Mouse (Mus musculus) T-helper 2 cell (primary cell): ENCODE data around the gene Kcna4.

ENCODE experiments used
- in situ Hi-C: fragments of 300-600 bp; cut with MboI, MseI; formaldehyde crosslinking; loops from one replicate; pipeline ENCODE4 v1.15.1; 2025; ENCODE audit warnings: high pct_unique_total_duplicates

Kcna4 gene

DNA sequence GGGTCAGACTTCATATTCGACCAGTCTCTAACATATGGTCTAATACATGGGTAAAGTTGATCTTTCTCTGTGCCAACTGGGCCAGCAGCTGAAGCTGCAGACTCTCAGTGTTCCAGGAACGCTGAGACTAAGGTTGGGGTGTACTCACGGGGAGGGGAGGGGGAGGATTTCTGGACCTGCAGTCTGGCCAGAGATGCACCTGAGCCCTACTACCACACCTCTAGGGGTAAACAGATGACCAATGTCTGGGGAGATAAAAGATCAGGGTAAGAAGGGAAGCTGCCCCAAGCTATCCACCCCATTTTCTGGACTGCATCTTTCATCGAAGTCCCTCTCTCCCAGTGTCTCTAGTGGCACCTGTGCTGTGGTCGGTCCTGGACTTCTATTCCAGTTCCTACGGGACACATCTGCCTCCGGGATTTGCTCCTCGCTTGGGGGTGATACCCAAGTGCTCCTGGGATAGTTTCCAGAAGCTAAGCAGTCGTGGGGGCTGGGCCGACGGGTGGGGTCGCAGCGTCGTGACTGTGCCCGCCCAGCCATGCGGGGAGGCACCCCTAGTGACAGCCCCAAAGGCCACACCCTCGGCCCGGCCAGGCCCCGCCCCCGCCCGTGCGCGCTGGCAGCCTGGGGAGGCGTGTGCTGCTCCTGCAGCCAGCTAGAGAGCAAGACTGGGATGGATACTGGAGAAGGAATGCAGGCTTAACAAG lies at the start of gene Kcna4:
Gene Kcna4, plus strand, starts transcription at position 650 of the 707 bp plus-strand sequence.
- in situ Hi-C loops: no loop called here

- in situ Hi-C loops: no loop called here
Observed at GRCm38 (mm10) chr2:107258091-107258490, 32.3 kb upstream of the Kcna4 start.

DNA sequence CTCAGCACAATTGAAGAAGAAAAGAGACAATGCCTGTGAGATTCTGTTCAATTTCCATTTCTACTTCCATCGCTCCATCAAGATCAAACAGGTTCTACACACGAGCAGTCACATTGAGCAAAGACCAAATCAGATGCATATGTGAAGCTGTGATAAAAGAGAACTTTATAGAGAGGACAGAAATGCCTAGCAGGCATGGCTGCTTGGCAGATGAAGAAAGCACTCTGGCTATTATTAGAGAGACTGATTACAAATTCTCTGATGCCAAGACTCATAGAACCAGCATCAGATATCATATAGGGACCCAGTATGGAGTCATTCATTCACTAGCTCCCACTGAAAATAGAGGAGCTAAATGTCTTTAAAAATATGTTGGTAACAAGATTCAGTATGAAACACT lies 24.2 kb upstream of the Kcna4 start:
- in situ Hi-C loops: no loop called here

DNA sequence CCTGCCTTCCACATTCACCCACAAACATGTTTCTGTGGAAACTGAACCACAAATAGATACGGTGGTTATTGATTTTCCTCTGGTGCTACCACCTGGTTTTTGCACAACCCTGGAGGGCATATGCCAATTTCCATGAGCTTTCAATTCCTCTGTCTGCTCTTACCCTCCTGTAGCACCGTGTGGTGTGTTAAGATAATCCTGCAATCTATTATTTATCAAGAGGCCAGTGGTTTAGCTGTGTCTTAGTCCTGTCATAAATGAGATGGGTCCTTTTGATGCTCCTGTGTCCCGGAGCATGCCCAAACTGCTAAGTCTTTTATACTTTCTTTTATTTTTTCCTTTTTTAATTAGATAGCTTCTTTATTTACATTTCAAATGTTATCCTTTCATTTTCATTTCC lies 20.4 kb upstream of the Kcna4 start:
- in situ Hi-C loops: no loop called here

DNA sequence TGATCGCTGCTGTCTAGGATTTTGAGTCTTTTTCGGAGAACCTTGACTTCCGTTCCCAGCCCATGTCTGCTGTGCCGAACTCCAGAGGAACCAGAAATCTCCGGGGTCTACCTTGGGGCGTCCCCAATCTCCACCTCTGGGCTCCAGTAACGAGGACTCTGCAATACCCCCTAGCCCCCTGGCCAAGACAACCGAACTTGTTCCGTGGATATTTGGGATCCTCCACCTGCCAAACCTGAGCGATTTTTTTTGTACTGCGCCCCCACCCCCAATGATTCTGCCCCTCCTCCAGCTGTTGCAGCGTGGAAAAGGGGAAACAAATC lies 219 bp downstream of the Kcna4 start:
- in situ Hi-C loops: no loop called here

DNA sequence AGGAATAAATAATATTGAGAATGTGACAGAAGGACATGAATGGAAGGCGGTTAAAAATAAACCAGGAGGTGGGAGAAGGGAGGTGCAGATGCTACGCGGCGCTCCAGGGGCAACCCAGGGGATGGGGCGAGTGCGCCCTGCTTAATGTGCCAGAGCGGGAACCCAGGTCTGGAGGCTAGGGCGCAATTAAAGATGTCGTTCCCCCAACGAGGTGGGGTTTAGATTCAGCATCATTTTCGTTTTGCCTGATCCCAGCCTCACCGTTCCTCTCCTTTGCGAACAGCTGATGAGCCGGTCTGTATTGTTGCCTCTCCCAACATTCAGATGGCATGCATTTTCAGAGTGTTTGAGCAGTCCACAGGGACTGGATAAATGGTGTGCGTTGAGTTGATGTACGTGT lies 703 bp downstream of the Kcna4 start:
- in situ Hi-C loops: no loop called here

GRCm38 (mm10) chr2:107294521-107294920 lies 4.1 kb downstream of the Kcna4 start:
- in situ Hi-C loops: no loop called here

GRCm38 (mm10) chr2:107301886-107302285 lies 11.4 kb downstream of the Kcna4 start:
- in situ Hi-C loops: no loop called here

- in situ Hi-C loops: no loop called here
Observed at GRCm38 (mm10) chr2:107304707-107305106, 14.3 kb downstream of the Kcna4 start.

GRCm38 (mm10) chr2:107306077-107306476 lies 15.6 kb downstream of the Kcna4 start:
- in situ Hi-C loops: no loop called here

DNA sequence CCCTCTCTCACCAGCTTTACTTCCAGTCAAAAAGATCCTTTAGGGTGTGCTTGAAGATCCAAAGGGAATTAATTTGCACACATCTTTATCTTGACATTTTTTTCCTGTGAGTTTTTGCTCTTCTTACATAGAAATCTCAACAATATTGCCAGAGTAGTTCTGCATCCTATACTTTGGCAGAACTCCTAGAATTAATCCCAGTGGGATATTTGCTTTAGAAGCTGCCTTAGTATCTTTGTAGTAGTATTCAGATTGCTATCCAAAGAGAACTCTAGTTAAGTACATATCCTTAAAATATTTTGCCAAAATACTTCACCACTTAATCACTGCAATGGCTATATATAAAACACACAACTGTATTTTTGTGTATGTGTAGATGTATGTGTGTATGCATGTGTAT lies 28.2 kb downstream of the Kcna4 start:
- in situ Hi-C loops: no loop called here

- in situ Hi-C loops: no loop called here
Observed at GRCm38 (mm10) chr2:107321596-107322226, 31.3 kb downstream of the Kcna4 start.

- in situ Hi-C loops: no loop called here
Observed at GRCm38 (mm10) chr2:107324090-107324489, 33.7 kb downstream of the Kcna4 start.

DNA sequence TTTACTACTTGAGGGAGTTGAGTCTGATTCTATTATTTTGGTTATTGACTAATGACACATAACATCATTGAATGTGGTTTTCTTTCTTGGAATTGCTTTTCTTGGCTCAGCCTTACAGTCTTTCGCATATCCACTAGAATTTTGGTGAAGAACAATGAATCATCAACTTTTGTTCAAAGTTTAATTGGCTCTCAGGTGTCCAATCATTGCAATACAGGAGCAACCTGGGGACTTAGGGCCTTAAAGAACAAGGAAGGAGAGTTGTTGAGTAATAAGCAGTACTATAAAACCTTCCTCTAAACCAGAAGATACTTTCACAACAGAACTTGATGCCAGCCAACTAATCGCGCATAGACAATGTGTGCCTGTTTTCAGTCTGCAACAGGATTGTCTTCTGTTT lies 36.8 kb downstream of the Kcna4 start:
- in situ Hi-C loops: no loop called here

- in situ Hi-C loops: no loop called here
Observed at GRCm38 (mm10) chr2:107341291-107341690, 50.9 kb downstream of the Kcna4 start.

DNA sequence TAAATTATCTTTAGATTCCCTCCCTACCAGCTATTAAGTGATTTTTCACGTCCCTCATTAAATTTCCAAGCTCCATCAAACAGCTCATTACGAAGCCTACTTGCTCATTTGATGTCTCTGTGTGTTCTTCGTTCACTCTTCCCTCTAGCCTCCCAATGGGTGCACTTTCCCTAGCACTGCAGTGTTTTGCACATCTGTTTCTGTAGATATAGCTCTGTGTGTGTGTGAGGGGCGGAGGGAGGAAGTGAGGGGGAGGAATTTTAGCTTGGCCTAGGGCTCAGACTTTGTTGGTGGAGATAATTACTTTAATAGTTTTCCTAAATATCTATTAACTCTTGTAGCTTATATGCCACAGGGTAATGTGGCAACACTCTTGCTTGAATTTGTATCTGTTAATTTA lies 54.4 kb downstream of the Kcna4 start:
- in situ Hi-C loops: no loop called here

- in situ Hi-C loops: no loop called here
Observed at GRCm38 (mm10) chr2:107345299-107345698, 54.9 kb downstream of the Kcna4 start.
